Mouse (Mus musculus): ENCODE measurements around the gene Slc23a3. TPM values are rescaled to one million over a fixed set of nuclear protein-coding genes. Genes with fewer than 3 reads are reported as not detected.

Gene Slc23a3
- polyA plus RNA-seq, 1 experiment from 2014 or later, result 0.15 TPM

GRCm38 (mm10) chr1:75125418-75125817 is 8.3 kb downstream of the Slc23a3 start:
- Histone ChIP-seq H3K36me3 (no peaks in the 10 kb centered on the region), H3K4me2 (replicated peaks) (peak overlapping the region; percentile 61), H3K9ac (no peak overlapping the region), H3K27ac (peak overlapping the region; percentile 95; the same call in 1 of the 2 replicates), H3K9me3 (no peaks in the 10 kb centered on the region), H3K4me1 (peaks cover 7% of the 10 kb centered on the region), H3K4me3 (peak overlapping the region; percentile 58), H3K27me3 (no peaks in the 10 kb centered on the region)
- WGBS, result 38% methylated on average over 5 of the region's 5 CpGs
- no peak for ATAC-seq (ENCODE audit: low FRiP score, low read depth)

- H3K27ac ChIP-seq, result peak within 1 kb of the TSS; percentile 95
- H3K4me3 ChIP-seq, result peak within 1 kb of the TSS; percentile 58
- H3K4me1 ChIP-seq, result peaks cover 7% of the 10 kb centered on the region
- H3K9ac ChIP-seq, result peak within 1 kb of the TSS; percentile 73
- peak; percentile 95 for ATAC-seq (ENCODE audit: low FRiP score, low read depth)
- no peaks in the 10 kb centered on the region for H3K9me3 ChIP-seq
- H3K4me2 ChIP-seq (replicated peaks), result peak within 1 kb of the TSS; percentile 61
- no peaks in the 10 kb centered on the region for H3K36me3 ChIP-seq
- no peaks in the 10 kb centered on the region for H3K27me3 ChIP-seq
- 1% methylated on average over 56 of the region's 56 CpGs for WGBS
These were observed 9.1 kb downstream of the Slc23a3 start, which contains the start of gene Nhej1 for GRCm38 (mm10) chr1:75124346-75125321. TSS of gene Nhej1 (minus strand) at chr1:75125200.

GRCm38 (mm10) chr1:75122211-75122610 is 11.5 kb downstream of the Slc23a3 start:
- no peak for ATAC-seq (ENCODE audit: low FRiP score, low read depth)
- no peaks in the 10 kb centered on the region for H3K9me3 ChIP-seq
- no peaks in the 10 kb centered on the region for H3K27me3 ChIP-seq
- no peak overlapping the region for H3K4me2 ChIP-seq (replicated peaks)
- no peak overlapping the region for H3K27ac ChIP-seq
- H3K36me3 ChIP-seq, result no peaks in the 10 kb centered on the region
- WGBS, result 80% methylated on average over 3 of the region's 3 CpGs
- H3K4me3 ChIP-seq, result no peak overlapping the region
- peaks cover 7% of the 10 kb centered on the region for H3K4me1 ChIP-seq
- no peak overlapping the region for H3K9ac ChIP-seq

Other genes starting within 250 kb of the Slc23a3 start
- gene Fev, start 248.5 kb downstream of the Slc23a3 start, polyA plus RNA-seq (2015; fragmentation: Nextera tagmentation; extraction: Ambion mirVana), result 0.11 TPM in 1 of 2 replicates, not detected in the other
- gene Cryba2, start 240.7 kb downstream of the Slc23a3 start, polyA plus RNA-seq (2015; fragmentation: Nextera tagmentation; extraction: Ambion mirVana), result not detected in 2 replicates
- not detected in 2 replicates for gene Cfap65, start 198.3 kb downstream of the Slc23a3 start, polyA plus RNA-seq (2015; fragmentation: Nextera tagmentation; extraction: Ambion mirVana)
- 8.4 and 8.6 TPM in 2 replicates for gene Ihh, start 182.2 kb downstream of the Slc23a3 start, polyA plus RNA-seq (2015; fragmentation: Nextera tagmentation; extraction: Ambion mirVana)
- gene Nhej1, start 8.7 kb downstream of the Slc23a3 start, polyA plus RNA-seq (2015; fragmentation: Nextera tagmentation; extraction: Ambion mirVana), result 11.8 and 12.7 TPM in 2 replicates
- 47.7 and 49.4 TPM in 2 replicates for gene Cnppd1, start 8.8 kb upstream of the Slc23a3 start, polyA plus RNA-seq (2015; fragmentation: Nextera tagmentation; extraction: Ambion mirVana)
- 36.4 and 38.3 TPM in 2 replicates for gene Retreg2, start 8.9 kb upstream of the Slc23a3 start, polyA plus RNA-seq (2015; fragmentation: Nextera tagmentation; extraction: Ambion mirVana)
- gene Zfand2b, start 34.8 kb upstream of the Slc23a3 start, polyA plus RNA-seq (2015; fragmentation: Nextera tagmentation; extraction: Ambion mirVana), result 36.3 and 36.8 TPM in 2 replicates
- 39.5 and 40.9 TPM in 2 replicates for gene Abcb6, start 46.5 kb upstream of the Slc23a3 start, polyA plus RNA-seq (2015; fragmentation: Nextera tagmentation; extraction: Ambion mirVana)
- 28.0 and 28.9 TPM in 2 replicates for gene Ankzf1, start 58.3 kb upstream of the Slc23a3 start, polyA plus RNA-seq (2015; fragmentation: Nextera tagmentation; extraction: Ambion mirVana)
- gene Atg9a, start 58.3 kb upstream of the Slc23a3 start, polyA plus RNA-seq (2015; fragmentation: Nextera tagmentation; extraction: Ambion mirVana), result 32.7 and 33.7 TPM in 2 replicates
- 20.4 and 23.5 TPM in 2 replicates for gene Glb1l, start 76.9 kb upstream of the Slc23a3 start, polyA plus RNA-seq (2015; fragmentation: Nextera tagmentation; extraction: Ambion mirVana)
- 138 and 148 TPM in 2 replicates for gene Stk16, start 76.9 kb upstream of the Slc23a3 start, polyA plus RNA-seq (2015; fragmentation: Nextera tagmentation; extraction: Ambion mirVana)
- gene Tuba4a, start 86.0 kb upstream of the Slc23a3 start, polyA plus RNA-seq (2015; fragmentation: Nextera tagmentation; extraction: Ambion mirVana), result 22.7 and 27.1 TPM in 2 replicates
- gene A630095N17Rik, start 98.2 kb upstream of the Slc23a3 start, polyA plus RNA-seq (2015; fragmentation: Nextera tagmentation; extraction: Ambion mirVana), result not detected in 2 replicates
- gene Dnajb2, start 102.5 kb upstream of the Slc23a3 start, polyA plus RNA-seq (2015; fragmentation: Nextera tagmentation; extraction: Ambion mirVana), result 41.9 and 45.4 TPM in 2 replicates
- 0.23 and 0.24 TPM in 2 replicates for gene Ptprn, start 130.6 kb upstream of the Slc23a3 start, polyA plus RNA-seq (2015; fragmentation: Nextera tagmentation; extraction: Ambion mirVana)
- gene Resp18, start 144.5 kb upstream of the Slc23a3 start, polyA plus RNA-seq (2015; fragmentation: Nextera tagmentation; extraction: Ambion mirVana), result not detected in 2 replicates
- gene Dnpep, start 184.1 kb upstream of the Slc23a3 start, polyA plus RNA-seq (2015; fragmentation: Nextera tagmentation; extraction: Ambion mirVana), result 116 and 117 TPM in 2 replicates
- gene Des, start 226.4 kb upstream of the Slc23a3 start, polyA plus RNA-seq (2015; fragmentation: Nextera tagmentation; extraction: Ambion mirVana), result 52.1 and 56.1 TPM in 2 replicates
- 20.7 and 21.3 TPM in 2 replicates for gene Speg, start 241.4 kb upstream of the Slc23a3 start, polyA plus RNA-seq (2015; fragmentation: Nextera tagmentation; extraction: Ambion mirVana)

Measured in limb, embryonic 13.5 days (tissue).